Mouse (Mus musculus) heart, postnatal 0 days (tissue): ENCODE results near the gene Nsmce3.

ENCODE experiments used
- CTCF ChIP-seq: IDR thresholded peaks from 2 replicates; pipeline ENCODE4 v1.5.1; 2016; ENCODE audit warnings: antibody characterized with exemption, control low read depth, low read depth
- EP300 ChIP-seq: IDR thresholded peaks from 2 replicates; pipeline ENCODE4 v1.6.1; 2016; ENCODE audit warnings: antibody characterized with exemption, low read depth

- TF ChIP-seq CTCF (0 out of 2 replicates have a peak, but pooled peaks have one; percentile 12), EP300 (no peak)
Observed at GRCm38 (mm10) chr7:64872743-64873241, at the start of gene Nsmce3.
